Comparison of ENCODE assay signal across 11 mouse cellular contexts in genomic region chr4:86879477-86879876, GRCm38 (mm10).
"Had no signal": no experiment of that assay in that cellular context is flagged by ENCODE, and none has a peak within 500 bp of the region (broad histone marks: within the 10 kb centered on the region; RNA-seq: fewer than 3 reads in every experiment).

No protein-coding gene starts in this region.

- H3K4me3 ChIP-seq: left cerebral cortex, adult 2 months; liver, embryonic 13.5 days had no signal

- H3K9me3 ChIP-seq: liver, embryonic 13.5 days had no signal

- H3K27ac ChIP-seq: left cerebral cortex, adult 2 months; liver, embryonic 13.5 days had no signal

- H3K9ac ChIP-seq: liver, embryonic 13.5 days had no signal

- DNase-seq: kidney, postnatal 25 days; layer of hippocampus, postnatal 36 days; liver, embryonic 13.5 days; lung, adult 2 months; lung, postnatal 14 days; lung, postnatal 4 days; midbrain, embryonic 14.5 days; thymus, adult 18-20 months; thymus, postnatal 36 days had no signal

- H3K4me2 ChIP-seq: liver, embryonic 13.5 days; midbrain, embryonic 11.5 days had no signal

- H3K36me3 ChIP-seq: liver, embryonic 13.5 days had no signal
